Mouse (Mus musculus): Measurements from ENCODE around the gene Smad6. TPM values are rescaled to one million over a fixed set of nuclear protein-coding genes. Genes with fewer than 3 reads are reported as not detected.

Gene Smad6
- 0.43 to 2.4 TPM (median 0.86 TPM) in 3 replicates for total RNA-seq (2017)

DNA sequence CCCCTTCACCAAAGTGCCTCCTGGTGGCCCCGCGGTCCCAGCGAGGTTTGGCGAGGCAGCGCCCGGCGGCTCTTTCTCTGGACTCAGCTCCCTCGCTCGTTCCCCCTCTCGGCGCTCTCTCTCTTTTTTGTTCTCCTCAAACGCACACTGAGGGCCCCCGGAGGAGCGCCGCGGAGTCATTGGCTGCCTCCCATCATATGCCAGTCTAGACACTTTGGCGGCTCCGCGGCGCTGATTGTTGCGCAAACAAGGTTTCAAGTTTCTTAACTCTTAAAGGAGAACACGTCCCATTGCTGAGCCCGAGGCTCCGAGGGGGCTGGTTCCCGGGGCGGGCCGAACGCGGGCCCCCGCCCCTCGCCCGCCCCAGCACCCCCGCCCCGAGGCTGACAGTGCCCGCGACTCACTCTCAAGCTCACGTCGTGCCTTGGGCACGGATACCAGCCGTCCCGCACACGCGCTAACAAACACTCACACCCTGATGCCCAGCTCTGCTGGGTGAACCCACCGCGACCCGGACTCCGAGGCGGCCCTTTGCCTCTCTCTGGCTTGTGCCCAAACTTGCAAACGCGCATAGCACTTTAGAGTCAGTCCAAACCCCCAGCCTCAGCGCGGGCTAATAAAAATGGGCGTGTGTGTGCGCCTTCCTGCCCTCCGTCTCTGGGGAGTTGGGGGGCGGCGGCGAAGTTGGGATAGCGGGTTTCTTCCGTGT is at the start of gene Smad6:
Smad6 (minus strand) TSS at position 207 of the 709 bp plus-strand sequence.
- peak; percentile 66 for ATAC-seq (replicated peaks; ENCODE audit: insufficient number of reproducible peaks, low FRiP score, low TSS enrichment, poor library complexity, severe bottlenecking)

GRCm38 (mm10) chr9:64070674-64071073 is 48.8 kb upstream of the Smad6 start:
- ATAC-seq (replicated peaks; ENCODE audit: insufficient number of reproducible peaks, low FRiP score, low TSS enrichment, poor library complexity, severe bottlenecking) = no peak

GRCm38 (mm10) chr9:64069131-64069530 is 47.3 kb upstream of the Smad6 start:
- ATAC-seq (replicated peaks; ENCODE audit: insufficient number of reproducible peaks, low FRiP score, low TSS enrichment, poor library complexity, severe bottlenecking) = no peak

DNA sequence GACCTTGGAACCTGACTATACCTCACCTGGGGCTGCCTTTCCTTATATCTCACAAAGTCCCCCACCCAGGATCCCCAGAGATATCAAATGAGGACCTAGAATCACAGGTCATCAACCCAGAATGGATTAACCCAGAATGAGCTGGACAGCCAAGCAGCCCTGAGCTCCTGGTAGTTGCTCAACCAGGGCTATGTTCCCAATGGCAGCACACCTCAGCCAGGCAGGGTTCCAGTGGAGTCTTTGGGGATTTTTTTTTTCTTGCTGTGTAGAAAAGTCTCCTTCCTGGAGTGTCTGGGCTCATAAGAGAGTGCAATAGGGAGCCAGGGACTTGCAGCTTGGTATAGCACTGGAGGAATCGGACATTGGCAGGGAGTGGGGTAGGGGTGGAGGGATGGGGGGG is 46.7 kb upstream of the Smad6 start:
- ATAC-seq (replicated peaks; ENCODE audit: insufficient number of reproducible peaks, low FRiP score, low TSS enrichment, poor library complexity, severe bottlenecking) = no peak

- ATAC-seq (replicated peaks; ENCODE audit: insufficient number of reproducible peaks, low FRiP score, low TSS enrichment, poor library complexity, severe bottlenecking) = no peak
These were observed 45.9 kb upstream of the Smad6 start for GRCm38 (mm10) chr9:64067787-64068186.

DNA sequence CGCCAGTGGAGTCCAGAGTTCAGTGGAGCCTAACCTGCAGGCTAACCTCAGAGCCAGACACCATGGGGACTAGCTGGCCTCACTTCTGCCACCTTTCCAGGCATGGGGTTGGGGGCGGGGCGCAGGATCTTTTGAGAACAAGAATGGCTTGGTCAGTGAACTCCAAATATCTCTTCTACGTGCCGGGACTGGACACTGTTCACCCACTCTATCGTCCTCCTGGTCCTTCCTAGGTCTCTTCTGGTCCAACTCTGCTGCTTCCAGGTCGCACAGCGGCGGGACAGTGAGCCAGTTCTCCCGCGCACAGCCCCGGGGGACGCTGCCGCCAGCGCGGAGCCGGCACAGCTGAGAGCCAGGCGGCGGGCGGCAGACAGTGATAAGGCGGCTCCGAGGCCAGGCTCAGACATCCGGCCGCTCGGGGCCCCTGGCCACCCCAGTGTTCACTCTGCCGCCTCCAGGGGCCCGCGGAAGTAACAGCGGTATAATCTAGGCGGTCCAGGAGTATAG is 38.2 kb upstream of the Smad6 start:
- ATAC-seq (replicated peaks; ENCODE audit: insufficient number of reproducible peaks, low FRiP score, low TSS enrichment, poor library complexity, severe bottlenecking) = no peak

DNA sequence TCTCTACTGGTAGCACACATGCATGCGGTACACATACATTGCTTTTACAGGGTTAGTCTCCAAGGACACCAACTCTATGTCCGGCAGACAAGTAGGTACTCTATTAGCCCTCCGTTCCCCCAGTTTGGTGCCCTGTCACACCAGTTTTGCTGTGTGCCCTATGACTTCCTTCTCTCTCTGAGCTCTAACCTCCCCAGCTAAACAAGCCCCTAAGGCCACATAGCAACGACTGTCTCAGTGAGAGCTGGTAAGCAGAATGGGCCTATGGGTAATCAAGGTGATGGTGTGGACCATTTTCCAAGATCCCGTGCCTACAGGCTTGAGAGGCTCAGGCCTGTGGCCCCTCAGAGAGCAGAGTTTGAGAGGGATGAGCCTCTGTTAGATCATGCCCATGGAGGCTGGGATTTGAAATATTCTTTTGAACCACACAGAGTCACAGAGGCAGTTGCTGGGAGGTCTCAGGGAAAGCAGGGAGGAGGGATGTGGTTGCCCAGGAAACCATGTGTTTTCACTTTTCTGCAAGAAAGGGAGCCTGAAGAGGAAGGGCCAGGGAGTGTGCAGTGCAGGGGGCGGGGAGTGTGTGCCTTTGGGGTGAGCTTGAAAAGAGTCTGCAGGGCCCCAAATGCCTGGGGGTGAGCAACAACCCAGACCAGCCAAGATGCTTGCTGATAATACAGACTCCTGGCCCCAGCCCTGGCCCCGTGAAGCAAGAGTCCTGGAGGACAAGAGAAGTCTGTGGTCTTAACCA is 36.2 kb upstream of the Smad6 start:
- ATAC-seq (replicated peaks; ENCODE audit: insufficient number of reproducible peaks, low FRiP score, low TSS enrichment, poor library complexity, severe bottlenecking) = no peak

DNA sequence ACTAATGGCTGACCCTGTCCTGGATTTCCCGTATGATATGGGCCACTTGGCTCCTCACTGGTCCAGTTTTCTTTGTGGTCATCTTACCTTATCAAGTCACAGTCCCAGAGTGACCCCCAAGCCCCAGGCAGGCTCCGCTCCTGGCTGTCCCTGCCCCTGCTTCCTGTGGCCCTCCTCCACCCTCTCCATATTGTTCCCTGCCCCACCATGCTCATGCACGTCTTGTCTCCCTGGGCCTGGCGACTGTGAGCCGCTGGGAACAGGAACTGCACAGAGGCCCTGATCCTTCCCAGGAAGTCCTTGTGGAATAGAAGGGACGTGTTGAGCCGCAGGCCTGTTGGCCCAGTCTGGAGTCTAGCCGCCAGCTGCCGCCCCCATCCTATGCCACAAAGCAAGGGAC is 33.3 kb upstream of the Smad6 start:
- ATAC-seq (replicated peaks; ENCODE audit: insufficient number of reproducible peaks, low FRiP score, low TSS enrichment, poor library complexity, severe bottlenecking) = no peak

DNA sequence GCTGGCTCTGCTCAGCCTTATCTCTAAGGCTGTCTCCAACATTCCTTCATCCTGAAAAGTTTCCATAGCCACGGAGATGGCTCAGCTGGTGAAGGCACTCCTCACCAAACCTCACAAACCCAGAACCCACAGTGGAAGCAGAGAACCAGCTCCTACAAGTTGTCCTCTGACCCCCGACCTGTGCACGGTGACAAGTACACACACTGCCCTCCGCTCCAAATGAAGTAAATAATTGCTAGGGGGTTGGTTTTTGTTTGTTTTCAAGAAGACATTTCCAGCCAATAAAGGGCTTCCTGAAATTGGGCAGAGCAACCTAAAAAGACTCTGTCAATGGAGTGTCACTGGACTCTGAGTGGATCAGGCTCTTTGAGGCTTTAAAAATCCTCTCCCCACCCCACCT is 31.9 kb upstream of the Smad6 start:
- ATAC-seq (replicated peaks; ENCODE audit: insufficient number of reproducible peaks, low FRiP score, low TSS enrichment, poor library complexity, severe bottlenecking) = no peak

GRCm38 (mm10) chr9:64051241-64051640 is 29.4 kb upstream of the Smad6 start:
- no peak for ATAC-seq (replicated peaks; ENCODE audit: insufficient number of reproducible peaks, low FRiP score, low TSS enrichment, poor library complexity, severe bottlenecking)

- no peak for ATAC-seq (replicated peaks; ENCODE audit: insufficient number of reproducible peaks, low FRiP score, low TSS enrichment, poor library complexity, severe bottlenecking)
These were observed 28.7 kb upstream of the Smad6 start for GRCm38 (mm10) chr9:64050513-64051065.

- ATAC-seq (replicated peaks; ENCODE audit: insufficient number of reproducible peaks, low FRiP score, low TSS enrichment, poor library complexity, severe bottlenecking) = 0 out of 2 replicates have a peak, but pooled peaks have one; percentile 63
These were observed 27.9 kb upstream of the Smad6 start for GRCm38 (mm10) chr9:64049471-64050380.

GRCm38 (mm10) chr9:64045117-64045890 is 23.4 kb upstream of the Smad6 start:
- no peak for ATAC-seq (replicated peaks; ENCODE audit: insufficient number of reproducible peaks, low FRiP score, low TSS enrichment, poor library complexity, severe bottlenecking)

DNA sequence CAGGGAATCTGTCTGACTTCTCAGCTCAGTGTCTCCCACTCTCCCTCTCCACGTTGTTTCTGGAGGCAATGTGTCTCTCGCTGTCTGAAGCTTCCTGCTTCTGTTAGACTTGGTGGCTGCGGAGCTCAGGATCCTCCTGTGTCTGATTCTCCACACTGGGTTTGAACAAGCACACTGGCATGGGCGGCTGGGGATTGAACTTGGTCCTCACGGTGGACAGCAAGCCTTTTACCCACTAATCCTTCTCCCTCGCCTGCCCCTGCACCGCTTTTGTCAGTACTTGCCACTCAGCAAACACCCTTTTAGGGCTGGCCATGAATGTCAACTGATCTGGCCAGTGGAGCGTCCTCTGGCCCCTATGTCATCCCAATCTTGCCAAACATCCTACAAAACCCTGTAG is 22.5 kb upstream of the Smad6 start:
- no peak for ATAC-seq (replicated peaks; ENCODE audit: insufficient number of reproducible peaks, low FRiP score, low TSS enrichment, poor library complexity, severe bottlenecking)

GRCm38 (mm10) chr9:64042911-64043310 is 21.1 kb upstream of the Smad6 start:
- no peak for ATAC-seq (replicated peaks; ENCODE audit: insufficient number of reproducible peaks, low FRiP score, low TSS enrichment, poor library complexity, severe bottlenecking)

DNA sequence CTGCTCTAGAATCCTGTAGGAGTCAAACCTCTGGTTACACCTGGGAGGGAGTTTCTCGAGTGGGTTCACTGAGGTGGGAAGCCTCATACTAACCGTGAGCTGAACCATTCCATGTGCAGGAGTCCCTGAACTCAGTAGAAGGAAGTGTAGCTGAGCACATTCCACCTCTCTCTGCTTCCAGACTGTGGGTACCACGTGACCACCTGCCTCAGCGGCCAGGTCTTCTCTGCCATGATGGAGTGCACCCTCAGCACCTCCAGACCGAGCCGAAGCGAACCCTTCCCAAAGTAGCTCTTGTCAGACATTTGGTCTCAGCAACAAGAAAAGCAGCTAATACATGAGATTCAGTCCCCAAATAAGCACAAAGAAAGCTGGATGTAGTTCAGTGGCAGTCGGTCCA is 20.4 kb upstream of the Smad6 start:
- ATAC-seq (replicated peaks; ENCODE audit: insufficient number of reproducible peaks, low FRiP score, low TSS enrichment, poor library complexity, severe bottlenecking) = no peak

DNA sequence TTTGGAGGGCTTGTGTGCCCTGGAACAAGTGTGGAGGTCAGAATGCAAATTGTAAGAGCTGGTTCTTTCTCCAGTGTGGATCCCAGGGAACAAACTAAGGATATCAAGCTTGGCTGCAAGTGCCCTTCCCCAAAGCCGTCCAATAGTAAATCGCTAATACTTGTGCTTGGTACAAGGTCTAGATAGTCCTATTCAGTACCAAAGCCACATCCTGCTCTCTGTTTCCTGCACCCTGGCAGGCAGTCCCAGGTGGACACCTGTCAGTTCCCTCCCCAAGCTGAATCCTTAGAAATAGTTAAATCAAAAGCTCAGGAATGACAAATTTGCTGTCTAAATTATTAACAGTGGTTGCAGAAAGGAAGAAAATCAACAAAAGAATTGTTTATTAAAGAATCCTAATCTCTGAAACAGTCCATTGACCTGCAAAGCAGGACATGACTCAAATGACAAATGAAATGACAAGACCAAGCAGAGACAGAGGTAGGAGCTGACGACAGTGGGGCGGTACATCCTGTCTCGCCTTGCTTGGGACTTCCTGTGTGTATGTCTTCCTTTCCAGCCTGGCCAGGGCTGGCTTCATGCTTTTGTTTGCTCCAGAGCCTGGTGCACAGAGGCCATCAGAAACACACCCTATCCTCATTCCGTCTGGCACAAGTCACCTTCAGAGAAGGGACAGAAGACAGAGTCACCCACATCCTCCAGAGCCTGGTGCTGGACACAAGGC is 8.2 kb upstream of the Smad6 start:
- ATAC-seq (replicated peaks; ENCODE audit: insufficient number of reproducible peaks, low FRiP score, low TSS enrichment, poor library complexity, severe bottlenecking) = no peak
